Mouse (Mus musculus) thymus, adult 2 months (tissue): ENCODE data around the gene Il23a.
"Not testable (repeated sequence)": the region's sequence is repeated elsewhere in the genome, so short reads cannot be mapped to it uniquely, and the experiment has no call there.

Experiments
- CTCF ChIP-seq: fragments of 200-500 bp; IDR thresholded peaks from 2 replicates; pipeline ENCODE4 v1.5.1; 2012; ENCODE audit warnings: mild to moderate bottlenecking, control low read depth, low read length, moderate library complexity, borderline replicate concordance; ENCODE audit not compliant: control insufficient read depth, poor library complexity, insufficient read depth; ENCODE audit errors: extremely low read depth
- POLR2A ChIP-seq: fragments of 200-500 bp; IDR thresholded peaks from 2 replicates; pipeline ENCODE4 v1.6.1; 2012; ENCODE audit warnings: mild to moderate bottlenecking, low read length, control low read depth, moderate library complexity; ENCODE audit not compliant: control insufficient read depth, poor library complexity, insufficient read depth; ENCODE audit errors: extremely low read depth

GRCm38 (mm10) chr10:128290594-128290993 lies 8.0 kb downstream of the Il23a start:
- TF ChIP-seq CTCF, POLR2A: not testable (repeated sequence)
